Mouse (Mus musculus) sigmoid colon, adult 10 weeks (tissue): ENCODE data around the gene Mpo. TPM values are rescaled to one million over a fixed set of nuclear protein-coding genes. Genes with fewer than 3 reads are reported as not detected.

Source experiments
- polyA plus RNA-seq: library from polyadenylated mRNA; stranded (reverse); fragments of 350-450 nt; fragmentation: Illumina TruSeq; extraction: RNeasy Lipid Tissue Mini Kit (QIAGEN cat#74804); gene quantifications from one replicate; pipeline ENCODE4 v1.2.3, GENCODE M21; 2014; ENCODE audit warnings: low read depth, low replicate concordance

Mpo gene
- polyA plus RNA-seq, result not detected

DNA sequence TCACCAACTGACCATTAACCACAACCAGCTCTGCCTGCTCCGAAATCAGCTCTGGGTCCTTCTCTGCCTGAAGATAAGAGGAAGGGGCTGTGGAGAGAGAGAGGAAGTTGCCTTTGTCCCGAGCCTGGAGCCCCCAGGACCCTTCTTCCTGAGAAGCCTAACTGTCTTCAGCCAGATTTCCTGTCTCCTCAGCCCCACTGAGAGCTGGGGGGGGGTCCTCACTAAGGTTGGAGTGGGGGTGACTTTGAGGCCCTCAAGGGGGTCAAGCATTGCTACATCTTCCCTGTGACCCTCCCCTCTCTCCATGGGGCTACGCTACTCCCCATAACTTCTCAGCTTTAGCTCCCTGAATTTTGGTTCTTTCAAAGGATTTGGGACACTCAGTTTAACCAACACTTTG, at the start of gene Mpo:
Gene Mpo, plus strand, starts transcription at position 122 of the 400 bp plus-strand sequence.

DNA sequence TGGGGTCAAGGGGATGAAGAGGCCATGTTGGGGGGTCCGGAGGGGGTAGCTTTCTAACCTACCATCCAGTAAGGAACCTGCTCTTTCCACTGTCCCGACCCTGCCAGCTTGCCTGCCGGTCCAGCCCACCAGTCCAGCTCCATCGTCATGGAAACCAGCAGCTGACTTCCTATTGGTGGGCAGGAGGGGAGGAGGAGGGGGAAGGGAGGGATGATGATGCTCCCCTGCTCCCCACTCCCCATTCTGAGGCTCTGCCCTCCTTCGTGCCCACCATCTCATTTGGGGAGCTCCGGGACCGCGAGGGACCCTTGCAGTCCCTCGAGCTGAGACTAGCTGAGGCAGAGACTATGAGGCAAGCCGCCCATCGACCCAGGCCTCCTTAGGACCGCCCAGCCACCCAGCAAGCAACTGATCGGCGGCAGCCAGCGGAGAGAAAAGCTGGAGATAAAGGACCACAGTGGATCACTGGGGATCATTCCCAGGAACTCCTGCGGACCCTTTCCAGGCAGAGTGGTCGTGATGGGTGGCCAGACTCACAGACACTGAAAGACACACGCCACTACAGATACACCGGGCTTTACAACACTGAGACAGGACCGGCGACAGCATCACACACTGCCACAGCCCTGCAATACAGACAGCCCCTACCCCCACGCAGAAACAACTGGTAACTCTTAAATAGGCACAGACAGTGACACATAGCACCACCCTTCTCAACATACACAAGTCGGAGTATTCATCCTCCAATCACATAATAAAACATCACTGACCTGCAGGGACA, 32.9 kb upstream of the Mpo start, which contains the start of gene Tspoap1:
Gene Tspoap1, plus strand, starts transcription at position 241 of the 781 bp plus-strand sequence.

DNA sequence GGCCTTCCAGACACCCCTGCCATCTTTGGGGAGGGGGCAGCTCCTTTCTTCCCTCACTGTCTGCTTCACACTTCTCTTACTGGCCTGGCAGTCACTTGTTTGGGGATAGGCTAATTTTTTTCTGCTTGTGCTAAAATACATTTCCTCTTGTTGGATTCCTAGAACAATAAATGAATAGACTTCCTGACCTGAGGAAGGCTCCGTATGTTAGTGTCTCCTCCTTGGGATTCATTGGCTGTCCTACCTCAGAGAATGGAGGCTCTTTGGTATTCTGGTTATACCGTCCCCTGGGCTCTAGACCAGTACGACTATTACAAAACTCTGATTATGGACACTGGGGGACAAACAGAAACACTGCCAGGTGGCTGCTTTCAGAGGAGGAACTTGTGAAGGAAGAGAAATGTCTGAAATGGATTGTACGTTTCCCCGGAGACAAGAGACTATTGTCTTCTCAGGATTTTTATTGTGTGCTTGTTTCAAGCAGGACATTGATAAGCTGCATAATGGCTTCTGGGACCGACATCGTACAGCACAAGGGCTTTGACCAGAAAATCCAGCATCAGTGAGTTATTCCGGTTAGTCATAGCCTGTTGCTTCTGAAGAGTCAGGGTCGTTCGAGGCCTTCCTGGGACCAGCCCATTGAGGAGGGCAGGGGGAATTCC, 35.0 kb downstream of the Mpo start, which contains the start of gene Lpo:
Gene Lpo, minus strand, starts transcription at position 51 of the 662 bp plus-strand sequence.

DNA sequence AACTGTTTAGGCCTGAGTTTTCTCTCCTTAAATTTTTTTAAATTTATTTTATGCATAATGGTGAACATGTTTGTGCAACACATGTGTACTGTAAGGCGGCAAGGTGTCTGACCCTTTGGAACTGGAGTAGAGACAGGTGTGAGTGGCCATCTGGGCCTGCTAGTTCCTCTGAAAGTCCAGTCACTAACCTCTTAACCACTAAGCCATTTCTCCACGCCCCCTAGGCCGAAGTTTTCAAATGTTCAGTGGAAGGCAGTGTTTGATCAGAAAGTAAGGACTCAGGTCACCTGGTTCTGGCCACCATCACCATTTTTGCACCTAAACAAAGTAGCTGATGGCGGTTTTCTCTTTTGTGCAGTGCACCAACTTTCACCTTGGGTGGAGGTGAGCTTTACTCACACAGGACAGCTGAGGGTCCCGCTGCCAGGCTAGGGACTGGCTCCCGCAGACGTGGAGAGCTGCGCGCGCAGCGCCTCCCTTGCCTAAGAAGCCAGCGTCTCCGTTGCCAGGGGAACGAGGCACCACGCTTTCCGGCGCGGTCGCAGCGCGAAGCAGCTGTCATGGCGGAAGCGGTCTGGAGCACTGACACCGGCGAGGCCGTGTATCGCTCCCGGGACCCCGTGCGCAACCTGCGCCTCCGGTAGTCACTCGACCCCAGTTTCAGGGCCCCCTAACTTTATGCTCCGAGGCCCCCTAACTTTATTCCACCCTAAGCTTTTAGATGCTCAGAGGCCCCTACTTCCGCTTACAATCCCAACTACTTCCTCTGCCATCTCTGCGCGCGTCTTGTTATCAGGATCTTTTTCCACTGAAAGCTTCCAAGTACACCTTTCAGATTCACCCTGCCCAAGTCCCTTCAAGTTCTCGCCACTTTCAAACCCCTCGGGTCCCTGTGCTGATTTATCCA, 59.6 kb downstream of the Mpo start, which contains the start of gene Mks1:
Gene Mks1, plus strand, starts transcription at position 526 of the 907 bp plus-strand sequence.

Other genes with a start within 250 kb of the Mpo start
- not detected for gene Gm11492, start 226.9 kb upstream of the Mpo start, polyA plus RNA-seq
- gene Sept4, start 224.7 kb upstream of the Mpo start, polyA plus RNA-seq, result 4.9 TPM
- 32.9 TPM for gene Mtmr4, start 201.4 kb upstream of the Mpo start, polyA plus RNA-seq
- 0.25 TPM for gene Hsf5, start 176.4 kb upstream of the Mpo start, polyA plus RNA-seq
- gene Rnf43, start 130.9 kb upstream of the Mpo start, polyA plus RNA-seq, result 15.0 TPM
- gene Supt4a, start 56.0 kb upstream of the Mpo start, polyA plus RNA-seq, result 17.7 TPM
- not detected for gene Tspoap1, start 33.0 kb upstream of the Mpo start, polyA plus RNA-seq
- 1.3 TPM for gene Lpo, start 34.7 kb downstream of the Mpo start, polyA plus RNA-seq
- gene Mks1, start 59.6 kb downstream of the Mpo start, polyA plus RNA-seq, result 1.8 TPM
- gene Epx, start 82.0 kb downstream of the Mpo start, polyA plus RNA-seq, result not detected
- gene Olfr462, start 98.7 kb downstream of the Mpo start, polyA plus RNA-seq, result not detected
- gene Olfr463, start 103.8 kb downstream of the Mpo start, polyA plus RNA-seq, result not detected
- not detected for gene Olfr464, start 127.4 kb downstream of the Mpo start, polyA plus RNA-seq
- 94.8 TPM for gene Dynll2, start 194.0 kb downstream of the Mpo start, polyA plus RNA-seq